Mouse (Mus musculus): ENCODE data around the gene Hist2h2aa1. TPM values are rescaled to one million over a fixed set of nuclear protein-coding genes. Genes with fewer than 3 reads are reported as not detected.

Hist2h2aa1 gene
- polyA plus RNA-seq, 1 experiment from 2014 or later: 14.6 TPM

Other genes starting within 250 kb of the Hist2h2aa1 start
- gene Plekho1, start 249.5 kb upstream of the Hist2h2aa1 start, polyA plus RNA-seq (2014; fragmentation: Nextera tagmentation; extraction: Ambion mirVana): 70.0 and 73.7 TPM in 2 replicates
- gene Vps45, start 187.0 kb upstream of the Hist2h2aa1 start, polyA plus RNA-seq (2014; fragmentation: Nextera tagmentation; extraction: Ambion mirVana): 27.4 and 27.9 TPM in 2 replicates
- gene Otud7b, start 141.0 kb upstream of the Hist2h2aa1 start, polyA plus RNA-seq (2014; fragmentation: Nextera tagmentation; extraction: Ambion mirVana): 10.0 and 10.8 TPM in 2 replicates
- 14.1 and 16.0 TPM in 2 replicates for gene Mtmr11, start 83.5 kb upstream of the Hist2h2aa1 start, polyA plus RNA-seq (2014; fragmentation: Nextera tagmentation; extraction: Ambion mirVana)
- 187 and 199 TPM in 2 replicates for gene Sf3b4, start 73.2 kb upstream of the Hist2h2aa1 start, polyA plus RNA-seq (2014; fragmentation: Nextera tagmentation; extraction: Ambion mirVana)
- gene Sv2a, start 64.3 kb upstream of the Hist2h2aa1 start, polyA plus RNA-seq (2014; fragmentation: Nextera tagmentation; extraction: Ambion mirVana): 10.8 and 13.0 TPM in 2 replicates
- 73.3 and 77.6 TPM in 2 replicates for gene Bola1, start 25.8 kb upstream of the Hist2h2aa1 start, polyA plus RNA-seq (2014; fragmentation: Nextera tagmentation; extraction: Ambion mirVana)
- gene Hist2h2ab, start 25.6 kb upstream of the Hist2h2aa1 start, polyA plus RNA-seq (2014; fragmentation: Nextera tagmentation; extraction: Ambion mirVana): 1.4 and 3.0 TPM in 2 replicates
- 9.6 and 12.7 TPM in 2 replicates for gene Hist2h2ac, start 24.6 kb upstream of the Hist2h2aa1 start, polyA plus RNA-seq (2014; fragmentation: Nextera tagmentation; extraction: Ambion mirVana)
- 7.4 and 7.7 TPM in 2 replicates for gene Hist2h2be, start 24.4 kb upstream of the Hist2h2aa1 start, polyA plus RNA-seq (2014; fragmentation: Nextera tagmentation; extraction: Ambion mirVana)
- gene Hist2h3c2, start 6.4 kb upstream of the Hist2h2aa1 start, polyA plus RNA-seq (2014; fragmentation: Nextera tagmentation; extraction: Ambion mirVana): 8.4 and 10.0 TPM in 2 replicates
- gene Hist2h2aa2, start 5.2 kb upstream of the Hist2h2aa1 start, polyA plus RNA-seq (2014; fragmentation: Nextera tagmentation; extraction: Ambion mirVana): 61.8 and 63.0 TPM in 2 replicates
- 0.64 and 0.90 TPM in 2 replicates for gene Hist2h3c1, start 1.2 kb downstream of the Hist2h2aa1 start, polyA plus RNA-seq (2014; fragmentation: Nextera tagmentation; extraction: Ambion mirVana)
- gene Hist2h4, start 17.8 kb downstream of the Hist2h2aa1 start, polyA plus RNA-seq (2014; fragmentation: Nextera tagmentation; extraction: Ambion mirVana): 4.2 and 5.8 TPM in 2 replicates
- gene Hist2h3b, start 23.2 kb downstream of the Hist2h2aa1 start, polyA plus RNA-seq (2014; fragmentation: Nextera tagmentation; extraction: Ambion mirVana): 61.9 and 71.6 TPM in 2 replicates
- gene Hist2h2bb, start 24.3 kb downstream of the Hist2h2aa1 start, polyA plus RNA-seq (2014; fragmentation: Nextera tagmentation; extraction: Ambion mirVana): 15.2 and 16.9 TPM in 2 replicates
- gene Fcgr1, start 48.5 kb downstream of the Hist2h2aa1 start, polyA plus RNA-seq (2014; fragmentation: Nextera tagmentation; extraction: Ambion mirVana): 1.3 and 1.9 TPM in 2 replicates
- not detected in 2 replicates for gene BC107364, start 206.8 kb downstream of the Hist2h2aa1 start, polyA plus RNA-seq (2014; fragmentation: Nextera tagmentation; extraction: Ambion mirVana)

Data from hindbrain, embryonic 11.5 days (tissue).